Mouse (Mus musculus): ENCODE measurements at regions not wholly inside any gene's neighbourhood (a gene's known extent, or its start where the extent isn't known, plus 50 kb on each side); places are given as distances from the start of the nearest gene placed in this dataset.

DNA sequence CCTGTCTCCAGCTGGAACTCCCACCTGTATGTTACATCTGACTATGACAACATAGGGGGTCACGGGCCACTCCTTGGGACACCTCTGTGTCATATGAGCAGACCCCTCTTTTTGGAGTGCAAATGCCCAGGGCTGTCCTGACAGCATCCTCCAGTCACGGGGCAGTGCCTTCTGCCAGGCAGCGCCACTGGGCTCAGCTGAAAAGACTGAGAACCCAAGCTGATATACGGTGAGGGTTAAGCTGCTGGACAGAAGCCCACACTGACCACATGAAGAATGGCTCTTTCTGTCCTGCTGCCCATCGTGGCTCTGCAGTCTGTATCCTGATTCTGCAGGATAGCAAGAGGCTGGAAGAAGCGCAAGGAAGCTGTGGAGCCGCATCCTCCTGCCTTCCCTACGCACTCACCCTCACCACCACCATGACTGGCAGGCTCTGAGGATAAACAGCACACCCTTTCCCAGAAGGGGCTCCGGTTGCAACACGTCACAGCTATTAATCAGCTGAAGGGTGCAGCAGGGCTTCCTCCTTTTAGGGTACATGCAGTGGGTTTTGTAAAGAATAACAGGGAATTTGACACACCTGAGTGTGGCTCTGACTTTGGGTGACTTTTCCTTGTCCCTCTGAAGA, 93.9 kb upstream of the Arntl start:
- DNase-seq (ENCODE audit: low read depth, low spot score): no peak

DNA sequence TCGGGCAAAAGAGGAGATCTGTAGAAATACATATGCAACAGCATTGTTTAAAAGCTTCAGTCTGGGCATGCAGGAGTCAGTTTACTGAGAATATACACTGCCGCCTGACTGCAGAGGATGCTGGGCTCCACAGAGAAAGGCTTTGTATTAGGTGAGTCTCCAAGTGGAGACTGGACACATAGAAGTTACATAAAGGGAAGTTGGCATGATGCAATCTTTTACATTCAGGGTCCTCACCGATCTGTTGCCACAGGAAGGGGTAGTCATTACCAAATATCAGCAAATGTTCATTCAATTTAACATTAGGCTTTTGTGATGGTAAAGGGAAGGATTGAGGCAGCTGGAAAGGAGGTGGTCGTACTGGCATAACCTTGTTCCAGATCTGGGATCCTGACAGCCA, 89.7 kb upstream of the Arntl start:
- DNase-seq (ENCODE audit: low read depth, low spot score): no peak

DNA sequence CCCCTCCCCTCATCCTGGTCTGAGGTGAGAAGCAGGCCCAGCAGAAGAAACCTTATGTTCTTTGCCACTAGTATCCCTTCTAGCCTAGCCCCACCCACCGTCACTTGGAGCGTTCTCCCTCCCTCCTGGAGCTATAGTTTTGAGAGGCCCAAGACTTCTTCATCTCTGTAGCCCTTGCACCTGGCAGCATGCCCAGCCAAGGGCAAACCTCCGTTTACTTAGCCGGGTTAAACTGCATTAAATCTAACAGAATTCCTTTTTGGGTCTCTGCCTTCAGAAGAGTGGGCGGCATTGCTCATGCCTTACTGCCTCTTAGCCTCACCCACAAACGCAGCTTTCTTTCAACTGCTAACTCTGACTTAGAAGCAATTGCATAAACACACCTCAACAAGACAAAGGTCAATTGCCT, 85.3 kb upstream of the Arntl start:
- DNase-seq (ENCODE audit: low read depth, low spot score): no peak

DNA sequence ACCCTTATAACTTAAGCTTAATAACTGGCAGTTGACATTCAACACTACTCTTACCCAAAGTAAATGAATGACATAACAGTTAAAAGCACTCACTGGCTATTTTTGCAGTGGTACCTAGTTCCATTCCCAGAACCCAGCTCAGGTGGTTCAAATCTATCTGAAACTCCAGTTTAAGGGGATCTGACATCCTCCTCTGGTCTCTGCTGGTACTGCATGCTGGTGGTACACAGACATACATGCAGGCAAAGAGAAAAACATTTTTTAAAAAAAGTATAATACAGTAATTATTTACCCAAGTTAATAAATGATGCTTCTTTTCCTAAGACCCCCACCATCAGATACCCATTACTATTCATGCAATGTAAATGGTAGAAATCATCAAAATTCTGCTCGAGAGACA, 81.3 kb upstream of the Arntl start:
- DNase-seq (ENCODE audit: low read depth, low spot score): no peak

DNA sequence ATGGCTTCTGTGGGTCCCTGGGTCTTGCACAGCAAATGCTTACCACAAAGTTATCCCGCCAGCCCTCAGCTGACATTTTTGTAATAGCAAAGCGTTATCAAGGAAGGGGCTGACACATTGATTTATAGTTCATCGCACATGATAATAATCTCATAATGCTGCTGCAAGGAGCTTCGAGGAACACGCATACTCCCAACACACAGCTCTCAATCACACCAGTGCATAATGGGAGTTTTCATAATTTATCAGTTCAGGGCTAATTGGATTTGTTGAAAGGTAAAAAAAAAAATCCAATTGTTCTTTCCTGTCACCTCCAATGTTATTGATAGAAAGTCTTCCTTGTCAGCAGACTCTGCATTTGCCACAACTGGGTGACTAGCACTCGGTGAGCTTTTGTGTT, 76.7 kb upstream of the Arntl start:
- DNase-seq (ENCODE audit: low read depth, low spot score): no peak

DNA sequence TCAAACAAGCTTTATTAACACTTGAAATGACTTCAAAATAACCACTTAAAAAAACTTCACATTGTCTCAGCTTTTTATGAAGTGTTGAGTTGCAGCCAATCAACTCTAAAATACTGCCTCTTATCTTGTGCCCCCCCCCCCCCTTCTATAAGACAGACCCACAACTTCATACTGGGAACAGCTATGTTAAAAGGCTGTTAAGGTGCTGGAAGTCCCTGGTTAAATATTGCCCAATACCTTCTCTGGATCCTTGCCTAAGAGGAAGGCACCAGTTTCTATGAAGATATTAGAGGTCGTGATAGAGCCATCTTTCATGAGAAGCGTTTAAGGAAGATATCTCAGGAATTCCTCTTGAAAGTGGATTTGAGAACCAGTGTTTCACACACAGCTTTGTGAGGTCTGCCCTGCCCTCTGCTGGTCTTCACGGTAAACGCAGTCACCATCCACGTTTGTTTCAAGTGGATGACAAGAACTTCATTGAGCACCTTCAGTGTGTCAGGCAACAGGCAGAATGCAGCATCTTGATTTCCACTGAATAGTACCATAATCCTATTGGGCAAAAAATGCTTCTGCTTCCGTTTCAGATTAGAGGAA, 75.2 kb upstream of the Arntl start:
- DNase-seq (ENCODE audit: low read depth, low spot score): peak; percentile 60

DNA sequence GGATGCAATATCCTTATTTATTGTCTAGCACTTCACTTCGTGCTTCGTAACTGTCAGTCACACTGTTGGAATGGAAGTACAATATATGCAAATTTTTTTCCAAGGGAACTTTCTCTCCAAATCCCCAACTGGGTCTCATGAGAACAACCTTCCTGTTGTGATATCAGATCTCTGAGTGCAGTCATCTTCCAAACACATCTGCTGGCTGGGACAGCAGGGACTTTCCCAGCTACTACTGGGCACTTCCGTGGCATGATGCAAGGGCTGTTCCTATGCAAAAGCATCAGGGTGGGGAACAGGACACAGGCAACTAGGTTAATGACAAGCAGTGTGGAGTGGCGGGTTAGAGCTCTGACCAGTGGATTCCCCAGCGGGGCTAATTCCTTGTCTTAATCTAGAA, 73.4 kb upstream of the Arntl start:
- peak; percentile 26 for DNase-seq (ENCODE audit: low read depth, low spot score)

DNA sequence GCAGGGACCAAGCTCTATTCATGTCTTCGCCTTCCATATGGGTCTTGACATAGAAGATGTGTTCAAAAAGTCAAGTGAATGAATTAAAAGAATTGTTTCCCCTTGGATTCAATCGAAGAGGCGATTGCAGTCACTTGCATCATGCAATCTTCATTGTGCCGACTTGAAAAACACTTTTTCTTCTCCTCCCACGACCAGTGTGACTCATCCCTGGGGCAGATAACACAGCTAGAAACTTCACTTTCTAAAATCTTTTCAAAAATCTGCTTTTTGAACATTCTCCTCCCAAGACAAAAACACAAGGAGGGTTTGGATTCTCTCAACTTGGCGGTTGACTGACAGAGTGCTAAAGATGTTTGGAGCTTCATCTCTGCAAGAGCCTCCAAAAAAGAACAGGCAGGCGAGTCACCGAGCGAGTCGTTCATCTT, 67.2 kb upstream of the Arntl start:
- no peak for DNase-seq (ENCODE audit: low read depth, low spot score)

DNA sequence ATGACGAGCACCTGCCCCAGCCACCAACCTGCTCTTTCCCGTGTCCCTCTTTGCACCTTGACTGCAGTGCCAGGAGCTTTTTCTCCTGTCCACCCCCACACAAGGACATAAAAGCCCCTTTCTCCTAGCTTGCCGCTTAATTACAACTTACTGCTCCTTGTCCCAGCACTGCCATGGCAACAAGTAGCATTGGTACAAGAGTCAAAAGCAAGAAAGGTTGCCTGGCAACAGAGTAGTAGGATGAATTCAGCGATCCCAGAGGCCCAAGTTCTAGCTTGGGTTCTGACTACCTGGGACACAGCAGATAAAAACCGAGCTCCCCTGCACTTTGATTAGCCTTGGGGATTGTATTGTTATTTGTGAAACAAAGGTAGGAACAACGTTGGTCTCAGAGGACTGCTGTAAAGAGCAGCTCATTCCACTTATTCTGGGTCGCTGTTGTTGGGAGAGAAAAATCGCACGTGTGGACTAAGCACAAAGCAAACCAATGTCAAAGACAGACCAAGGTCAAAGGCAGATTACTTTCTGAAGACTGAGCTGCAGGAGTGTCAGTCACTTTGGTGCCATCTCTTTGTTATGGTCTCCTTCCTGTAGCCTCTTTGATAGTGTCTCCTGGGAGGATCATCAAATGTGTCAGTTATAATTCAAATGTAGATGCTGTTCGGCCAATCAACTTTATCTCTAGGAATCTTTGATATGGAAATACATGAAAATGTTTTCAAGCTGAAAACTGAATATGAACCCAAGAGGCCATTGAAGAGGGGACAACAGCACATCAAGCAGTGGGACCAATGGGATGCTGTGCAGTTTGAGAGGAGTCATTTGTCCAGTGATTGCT, 65.2 kb upstream of the Arntl start:
- no peak for DNase-seq (ENCODE audit: low read depth, low spot score)

DNA sequence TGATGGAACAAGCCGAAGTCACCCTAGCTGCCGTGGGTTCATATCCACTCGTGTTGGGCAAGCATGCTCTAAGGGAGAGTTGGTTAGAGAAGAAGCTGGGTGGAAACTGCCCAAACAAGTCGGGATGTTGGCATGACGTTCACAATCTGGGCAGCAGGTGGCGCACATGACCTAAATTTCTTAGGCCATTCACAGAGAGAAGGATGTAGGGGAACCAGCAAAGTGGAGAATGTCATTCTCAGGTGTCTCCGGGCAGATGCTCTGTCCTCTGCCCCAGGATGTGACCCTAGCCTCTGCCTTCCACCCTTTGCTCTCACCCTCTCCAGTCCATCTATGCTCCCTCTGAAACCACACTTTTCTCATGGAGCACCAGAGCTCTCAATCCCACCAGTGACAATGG, 63.7 kb upstream of the Arntl start:
- peak; percentile 77 for DNase-seq (ENCODE audit: low read depth, low spot score)

DNA sequence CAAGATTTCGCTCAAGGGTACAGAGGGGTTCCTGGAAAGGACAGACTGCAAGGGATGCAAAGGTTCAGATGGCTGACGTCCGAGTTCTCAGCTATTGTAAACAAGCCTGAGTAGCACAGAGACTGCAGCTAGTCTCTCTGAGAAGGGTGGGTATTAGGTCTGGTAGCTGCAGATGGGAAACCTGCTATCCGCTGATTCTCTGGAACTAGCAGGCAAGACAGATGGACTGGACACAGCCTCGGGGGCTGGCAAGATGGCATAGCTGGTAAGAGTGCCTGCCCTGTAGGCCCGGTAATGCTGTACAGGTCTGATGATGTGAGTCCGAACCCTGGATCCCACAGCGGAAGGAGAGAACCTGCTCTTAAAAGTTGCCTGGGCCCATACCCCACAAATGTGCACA, 62.2 kb upstream of the Arntl start:
- no peak for DNase-seq (ENCODE audit: low read depth, low spot score)

DNA sequence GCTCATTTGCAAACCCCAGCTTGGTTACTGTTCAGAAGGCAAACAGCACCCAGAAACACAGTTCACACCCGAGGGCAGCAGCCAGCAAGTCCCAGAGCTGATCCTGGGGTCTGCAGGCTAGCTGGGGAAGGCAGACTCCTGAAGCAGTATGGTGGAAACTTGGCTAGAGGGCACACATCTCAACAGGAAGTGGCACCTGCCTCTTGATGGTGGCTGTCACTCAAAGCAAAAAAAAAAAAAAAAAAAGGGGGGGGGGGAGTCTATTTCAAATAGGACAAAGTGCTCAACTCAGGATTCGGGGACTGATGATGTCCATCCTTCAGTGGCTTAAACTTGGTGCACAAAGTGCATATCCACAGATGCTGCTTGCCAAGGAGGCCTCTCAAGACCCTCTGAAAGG, 61.2 kb upstream of the Arntl start:
- DNase-seq (ENCODE audit: low read depth, low spot score): peak; percentile 7

DNA sequence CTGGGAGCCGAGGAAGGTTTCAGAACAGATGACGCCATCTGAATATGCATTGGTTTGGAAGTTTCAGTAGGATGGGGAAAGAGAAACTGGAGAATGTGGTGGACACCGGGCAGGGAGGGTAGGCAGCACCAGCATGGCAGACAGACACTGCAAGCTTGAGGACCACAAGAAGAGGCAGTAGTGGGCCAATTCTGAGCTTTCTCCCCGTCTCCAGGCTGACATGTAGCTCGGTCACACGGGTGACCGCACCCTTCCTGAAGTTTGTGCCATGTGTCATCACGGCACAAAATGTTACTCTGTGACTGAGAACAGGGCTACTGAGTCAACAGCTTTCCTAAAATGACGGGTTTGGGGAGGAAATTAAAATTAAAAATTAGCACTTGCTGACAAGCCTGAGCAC, 60.7 kb upstream of the Arntl start:
- no peak for DNase-seq (ENCODE audit: low read depth, low spot score)

DNA sequence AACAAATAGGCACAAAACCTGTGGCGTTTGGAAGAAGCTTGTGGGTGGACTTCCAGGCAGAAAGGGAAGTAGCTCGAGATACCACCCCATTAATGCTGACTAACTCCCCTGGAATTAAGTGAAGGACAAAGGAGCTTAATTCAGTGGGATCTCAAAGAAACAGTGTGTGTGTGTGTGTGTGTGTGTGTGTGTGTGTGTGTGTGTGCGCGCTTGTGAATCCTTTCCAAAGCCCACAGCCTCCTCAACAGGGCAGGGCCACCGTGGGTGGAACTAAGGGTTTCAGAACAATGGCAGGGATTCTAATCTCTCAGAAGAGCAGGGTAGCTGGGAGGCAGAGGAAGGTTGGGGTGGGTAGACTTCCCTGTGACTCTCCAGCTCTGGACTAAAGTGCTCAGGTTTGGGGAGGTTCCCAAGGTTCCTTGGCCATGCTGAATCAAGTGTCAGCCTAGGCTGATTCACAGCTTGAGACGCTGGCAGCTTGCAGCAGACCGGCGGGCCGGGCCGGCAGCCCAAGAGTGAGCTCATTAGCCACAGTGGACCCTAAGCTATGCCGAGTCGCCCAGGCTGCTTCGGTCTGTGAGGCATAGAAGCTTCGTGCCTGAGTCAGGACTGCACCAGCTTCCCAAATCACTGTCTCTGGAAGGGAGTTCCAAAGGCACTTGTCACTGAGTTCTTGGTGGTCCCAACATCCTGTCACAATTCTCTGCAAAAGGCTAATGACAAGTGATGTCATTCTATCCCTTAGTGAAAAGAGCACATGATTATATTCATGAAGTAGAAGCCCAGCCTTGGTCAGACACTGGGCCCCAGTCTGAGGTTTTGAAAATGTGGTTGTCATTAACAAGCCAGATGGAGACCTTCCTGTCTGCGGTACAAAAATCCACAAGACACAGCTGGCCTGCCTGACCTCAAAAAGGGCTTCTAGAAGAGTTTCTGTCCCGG, 59.6 kb upstream of the Arntl start:
- no peak for DNase-seq (ENCODE audit: low read depth, low spot score)

DNA sequence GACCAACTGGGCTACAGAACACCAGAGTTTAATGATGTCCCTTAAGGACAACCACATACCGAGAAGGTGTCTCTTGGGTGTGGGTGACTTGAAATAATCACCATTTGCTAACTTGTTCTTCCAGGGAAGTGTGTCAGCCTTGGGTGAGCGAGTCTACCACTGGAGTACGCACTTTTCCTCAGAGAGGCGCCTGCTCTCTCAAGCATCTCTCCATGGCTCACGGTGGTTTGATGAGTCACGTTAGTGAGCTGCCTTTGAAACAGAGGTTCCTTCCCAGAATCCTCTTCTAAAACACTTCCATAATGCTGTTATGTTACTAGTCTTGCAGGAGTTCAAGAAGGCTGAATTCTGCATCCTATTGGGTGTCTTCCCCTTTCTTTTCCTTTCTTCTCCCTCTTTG, 58.6 kb upstream of the Arntl start:
- DNase-seq (ENCODE audit: low read depth, low spot score): no peak

DNA sequence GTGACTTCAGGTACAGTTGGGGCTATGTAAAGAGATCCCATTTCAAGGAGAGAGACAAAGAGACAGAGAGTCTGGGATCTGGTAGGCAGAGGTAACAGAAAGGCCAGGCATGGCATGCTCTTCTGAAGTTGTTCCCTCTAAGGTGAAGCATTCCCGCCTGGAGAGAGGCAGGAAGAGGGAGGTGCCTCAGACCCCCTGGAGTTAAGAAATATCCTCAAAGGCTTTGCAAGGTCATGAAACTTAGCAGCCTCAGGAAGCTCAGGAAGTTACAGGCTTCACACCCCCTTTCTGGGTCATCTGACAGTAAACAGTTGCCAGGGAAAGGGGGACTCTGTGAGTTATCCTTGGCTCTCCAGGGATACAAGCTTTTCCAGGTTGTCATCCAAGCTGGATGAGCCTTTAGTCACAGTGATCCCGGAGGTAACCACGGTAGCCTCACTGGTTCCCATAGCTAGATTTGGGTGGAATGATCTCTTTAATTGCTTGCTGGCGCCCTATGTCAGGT, 57.2 kb upstream of the Arntl start:
- DNase-seq (ENCODE audit: low read depth, low spot score): no peak

DNA sequence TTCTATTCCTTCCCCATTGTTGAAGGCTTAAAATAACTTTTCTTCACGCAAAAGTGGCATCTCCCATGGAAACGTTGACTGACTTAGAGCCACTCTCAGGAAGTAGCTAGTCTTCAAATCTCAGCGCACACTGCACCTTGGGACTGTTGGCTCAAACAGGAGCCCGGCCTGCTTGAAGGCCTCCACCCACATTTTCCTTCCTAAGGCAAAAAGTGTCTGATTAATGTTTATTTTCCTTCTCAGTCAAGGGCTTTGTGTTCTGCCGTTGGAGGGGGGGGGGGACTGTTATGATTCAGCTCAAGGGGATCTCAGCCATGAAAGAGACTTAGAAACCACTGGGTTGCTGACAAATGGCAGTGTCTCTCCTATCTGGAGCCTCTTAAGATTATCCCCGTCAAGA, 56.5 kb upstream of the Arntl start:
- no peak for DNase-seq (ENCODE audit: low read depth, low spot score)

DNA sequence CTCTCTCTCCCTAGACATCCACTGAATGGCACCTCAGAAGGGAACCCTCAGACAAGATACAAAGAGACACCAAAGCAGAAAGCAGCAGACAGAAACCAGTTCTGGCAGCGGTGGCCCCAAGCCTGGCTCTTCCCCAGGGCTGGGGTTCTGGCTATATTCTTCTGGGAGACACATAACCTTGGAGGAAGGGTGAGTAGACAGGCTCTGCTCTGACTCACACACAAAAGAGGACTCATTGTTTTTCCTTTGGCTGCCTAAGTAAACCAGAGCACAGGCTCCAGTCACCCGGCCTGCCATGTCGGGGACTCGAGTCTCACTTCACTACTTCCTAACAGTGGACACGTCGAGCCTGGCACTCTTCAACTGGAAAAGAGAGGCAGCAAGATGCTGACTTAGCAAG, 55.8 kb upstream of the Arntl start:
- DNase-seq (ENCODE audit: low read depth, low spot score): no peak

DNA sequence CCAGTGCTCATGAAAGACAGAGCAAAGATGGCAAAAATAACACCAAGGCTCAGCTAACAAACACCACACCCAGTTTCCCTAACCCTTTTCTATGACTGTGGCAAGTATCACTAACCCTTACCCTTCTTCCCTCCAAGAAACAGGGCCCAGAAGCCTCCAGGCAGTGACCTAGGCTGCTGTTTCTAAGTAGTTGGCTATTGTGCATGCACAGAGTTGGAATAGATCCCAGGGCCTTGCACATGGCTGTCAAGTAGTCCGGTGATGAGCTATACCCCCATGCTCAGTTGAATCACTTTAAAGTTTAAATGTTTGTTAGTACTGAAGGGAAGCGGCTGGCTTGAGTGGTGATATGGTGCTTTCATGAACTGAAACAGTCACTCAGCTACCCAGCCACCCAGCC, 53.9 kb upstream of the Arntl start:
- DNase-seq (ENCODE audit: low read depth, low spot score): no peak

DNA sequence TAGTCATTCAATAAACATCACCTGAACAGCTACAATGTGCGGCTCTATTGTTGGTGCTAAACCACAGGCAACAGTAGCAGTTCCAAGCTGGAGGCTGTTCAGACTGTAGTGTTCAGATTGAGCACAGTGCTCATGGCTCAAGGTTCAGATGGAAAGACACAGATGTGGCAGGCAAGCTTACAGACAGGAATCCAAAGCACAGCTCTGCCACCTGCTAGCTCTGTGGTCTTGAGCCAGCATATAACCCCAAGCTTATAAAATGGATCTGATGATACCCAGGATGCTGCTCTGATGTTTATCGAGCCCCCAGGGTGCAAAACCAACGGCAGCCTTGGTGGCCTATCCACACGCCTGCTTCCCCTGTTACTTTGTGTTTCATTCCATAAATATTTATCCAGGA, 53.2 kb upstream of the Arntl start:
- DNase-seq (ENCODE audit: low read depth, low spot score): no peak

DNA sequence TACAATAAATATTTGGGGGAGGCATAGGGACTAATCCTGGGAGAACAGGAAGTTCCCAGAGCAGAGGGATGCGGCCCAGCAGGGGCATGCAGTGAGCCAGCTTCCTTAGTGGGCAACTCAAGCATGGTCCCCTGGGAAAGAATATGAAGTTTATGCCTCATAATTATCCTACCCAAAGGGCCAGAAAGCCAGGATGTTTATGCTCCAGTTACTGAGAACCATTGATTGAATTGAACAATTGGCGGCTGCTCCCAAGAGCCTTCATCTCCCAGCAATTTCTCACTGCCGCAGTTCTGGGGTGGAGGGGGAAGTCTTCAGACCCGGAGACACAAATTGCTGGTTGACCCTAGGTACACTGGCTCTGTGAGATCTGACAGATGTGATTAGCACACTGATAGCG, 50.9 kb upstream of the Arntl start:
- DNase-seq (ENCODE audit: low read depth, low spot score): no peak

All from A20 (cell line).